Mouse (Mus musculus) bone marrow macrophage, adult 2 months (primary cell): ENCODE results near the gene Mea1.

ENCODE experiments used
- CTCF ChIP-seq: IDR thresholded peaks from 2 replicates; pipeline ENCODE4 v1.5.1; 2012; ENCODE audit warnings: low read depth, mild to moderate bottlenecking, low read length, moderate library complexity
- POLR2A ChIP-seq: IDR thresholded peaks from 2 replicates; pipeline ENCODE4 v1.6.1; 2012; ENCODE audit warnings: mild to moderate bottlenecking, low read depth, low read length, borderline replicate concordance

DNA sequence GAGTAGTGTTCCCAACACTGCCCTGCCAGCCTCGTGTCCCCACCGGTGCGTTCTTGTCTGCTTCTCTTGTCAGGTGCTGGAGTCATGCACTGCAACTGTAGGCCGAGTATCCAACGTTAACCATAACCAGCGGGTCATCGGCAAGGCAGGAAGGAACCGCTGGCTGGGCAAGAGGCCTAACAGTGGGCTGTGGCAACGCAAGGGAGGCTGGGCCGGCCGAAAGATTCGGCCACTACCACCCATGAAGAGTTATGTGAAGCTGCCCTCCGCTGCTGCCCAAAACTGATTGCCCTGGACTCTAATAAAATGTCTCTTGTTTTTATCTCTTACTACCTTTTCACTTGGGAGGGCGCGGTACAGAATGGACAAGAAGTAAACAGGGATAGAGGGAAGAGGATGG, 28.8 kb upstream of the Mea1 start:
- TF ChIP-seq CTCF (no peak), POLR2A (no peak)
